Mouse (Mus musculus) heart, embryonic 15.5 days (tissue): Measurements from ENCODE around the gene Smc1b. TPM values are rescaled to one million over a fixed set of nuclear protein-coding genes. Genes with fewer than 3 reads are reported as not detected.
A peak's percentile ranks its signal among the peaks of the same experiment; 100 is the strongest.

ENCODE experiments used
- ATAC-seq: fragments of 200-750 bp; cut with Nextera tagmentation; replicated peaks from 2 replicates; pipeline ENCODE4 v1.8.0; 2017; ENCODE audit warnings: low read depth, moderate TSS enrichment; ENCODE audit not compliant: insufficient number of reproducible peaks, insufficient read depth, low FRiP score
- H3K27ac ChIP-seq: fragments of 300-500 bp; sonication (generic); 2 replicates; pipeline ENCODE4 v1.5.1; 2015; ENCODE audit warnings: mild to moderate bottlenecking, inconsistent platforms
- H3K27me3 ChIP-seq: fragments of 300-500 bp; sonication (generic); 2 replicates; pipeline ENCODE4 v1.6.1; 2015; ENCODE audit warnings: inconsistent platforms
- H3K36me3 ChIP-seq: fragments of 300-500 bp; sonication (generic); 2 replicates; pipeline ENCODE4 v1.6.1; 2015; ENCODE audit warnings: mild to moderate bottlenecking, inconsistent platforms
- H3K4me1 ChIP-seq: fragments of 300-500 bp; sonication (generic); replicated peaks from 2 replicates; pipeline ENCODE4 v1.6.1; 2015; ENCODE audit warnings: inconsistent platforms
- H3K4me2 ChIP-seq: fragments of 300-500 bp; sonication (generic); 2 replicates; pipeline ENCODE4 v1.6.1; 2015; ENCODE audit warnings: inconsistent platforms, mild to moderate bottlenecking, moderate library complexity
- H3K4me3 ChIP-seq: fragments of 300-500 bp; sonication (generic); 2 replicates; pipeline ENCODE4 v1.5.1; 2015; ENCODE audit warnings: mild to moderate bottlenecking, inconsistent platforms
- H3K9ac ChIP-seq: fragments of 300-500 bp; sonication (generic); 2 replicates; pipeline ENCODE4 v1.6.1; 2015; ENCODE audit warnings: mild to moderate bottlenecking, inconsistent platforms
- H3K9me3 ChIP-seq: fragments of 300-500 bp; sonication (generic); replicated peaks from 2 replicates; pipeline ENCODE4 v1.6.1; 2016; ENCODE audit warnings: inconsistent platforms
- WGBS: fragments of 180-500 bp; shearing (Covaris S2); methylation state at CpG from one replicate; pipeline ENCODE4 v1.1.7; 2015; ENCODE audit warnings: mixed read lengths; 5-methylcytosine and 5-hydroxymethylcytosine counted together
- polyA plus RNA-seq: library from polyadenylated mRNA; unstranded; fragments of >200 nt; fragmentation: Nextera tagmentation; extraction: Ambion mirVana; gene quantifications from 2 replicates; pipeline ENCODE4 v1.2.1, GENCODE M21; 2015

Gene Smc1b
- polyA plus RNA-seq, result 0.03 TPM in 1 of 2 replicates, not detected in the other

DNA sequence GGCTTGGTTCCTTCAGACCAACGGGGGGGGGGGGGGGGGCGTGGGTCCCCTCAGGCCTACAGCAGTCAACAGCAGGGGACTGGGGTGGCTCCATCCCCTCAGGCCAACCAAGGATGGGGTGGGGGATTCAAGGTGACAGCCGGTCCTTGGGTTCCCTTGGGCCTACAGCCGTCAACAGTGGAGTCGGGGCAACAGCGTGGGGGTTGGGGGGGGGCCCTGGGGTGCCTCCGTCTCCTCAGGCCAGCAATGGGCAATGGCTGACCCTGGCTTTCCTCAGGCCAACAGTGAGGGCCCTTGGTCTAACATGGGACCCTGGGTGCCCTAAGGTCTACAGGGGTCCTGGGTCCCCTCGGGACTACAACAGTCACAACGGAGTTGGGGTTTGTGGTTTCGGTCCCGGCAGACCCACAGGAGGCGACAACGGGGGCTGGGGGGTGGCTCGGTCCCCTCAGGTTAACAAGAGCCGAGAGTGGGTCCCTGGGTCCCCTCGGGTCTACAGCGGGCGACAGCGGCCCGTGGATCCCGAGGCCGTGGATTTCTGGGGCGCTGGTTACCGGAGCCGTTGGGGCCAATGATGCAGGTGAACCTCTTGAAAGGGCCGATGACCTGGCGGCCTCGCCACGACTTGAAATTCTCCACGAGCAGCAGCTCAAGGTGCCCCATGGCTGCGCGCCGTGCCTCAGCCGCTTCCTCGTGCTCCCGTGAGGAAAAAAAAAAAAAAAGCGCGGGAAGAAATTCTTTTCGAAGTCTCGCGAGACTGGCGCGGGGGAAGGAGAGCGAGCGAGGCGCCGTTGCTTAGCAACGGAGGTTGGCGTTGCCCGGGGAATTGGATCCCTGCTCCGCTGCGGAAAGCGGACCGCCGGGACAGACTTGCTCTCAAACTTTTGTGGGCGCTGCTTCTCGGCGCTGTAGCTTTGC, at the start of gene Smc1b, which contains the start of gene Ribc2:
Smc1b (minus strand) TSS at position 690 of the 918 bp plus-strand sequence.
Ribc2 (plus strand) TSS at position 804 of the 918 bp plus-strand sequence.
- no peak within 1 kb of the TSS for H3K9ac ChIP-seq
- ATAC-seq, result no peak

DNA sequence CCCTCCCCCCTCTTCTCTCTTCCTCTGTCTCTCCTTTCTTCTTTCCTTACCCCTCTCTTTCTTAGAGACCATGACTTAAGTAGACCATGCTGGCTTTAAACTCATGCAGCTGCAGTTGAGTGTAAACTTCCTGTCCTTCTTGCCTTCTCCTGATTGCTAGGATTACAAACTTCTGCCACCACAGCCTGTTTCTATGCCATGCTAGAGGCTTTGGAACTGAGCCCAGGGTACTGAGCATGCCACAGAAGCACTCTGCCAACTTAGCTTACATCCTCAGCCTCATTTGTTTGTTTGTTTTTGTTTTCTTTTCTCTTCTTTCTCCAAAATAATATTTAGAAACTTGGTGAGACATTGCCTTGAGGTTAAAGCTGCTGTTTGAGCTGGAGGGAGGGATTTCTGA, 48.6 kb upstream of the Smc1b start:
- peaks cover 39% of the 10 kb centered on the region for H3K4me1 ChIP-seq
- no peak for ATAC-seq
- H3K27me3 ChIP-seq, result no peaks in the 10 kb centered on the region
- H3K9me3 ChIP-seq, result no peaks in the 10 kb centered on the region
- peak overlapping the region; percentile 64; the same call in 1 of the 2 replicates for H3K27ac ChIP-seq
- H3K9ac ChIP-seq, result no peak overlapping the region
- no peak overlapping the region for H3K4me3 ChIP-seq
- no peak overlapping the region for H3K4me2 ChIP-seq
- no peaks in the 10 kb centered on the region for H3K36me3 ChIP-seq

More for the DNA sequence above, at the start of gene Smc1b, which contains the start of gene Ribc2:
- WGBS, result 29% methylated on average over 56 of the region's 58 CpGs
- Histone ChIP-seq H3K4me3 (peak within 1 kb of the TSS; percentile 33), H3K36me3 (no peaks in the 10 kb centered on the region), H3K4me2 (peak within 1 kb of the TSS; percentile 66), H3K27me3 (peaks cover 22% of the 10 kb centered on the region; the same call in 1 of the 2 replicates), H3K27ac (no peak within 1 kb of the TSS), H3K4me1 (peaks cover 10% of the 10 kb centered on the region), H3K9me3 (no peaks in the 10 kb centered on the region)

DNA sequence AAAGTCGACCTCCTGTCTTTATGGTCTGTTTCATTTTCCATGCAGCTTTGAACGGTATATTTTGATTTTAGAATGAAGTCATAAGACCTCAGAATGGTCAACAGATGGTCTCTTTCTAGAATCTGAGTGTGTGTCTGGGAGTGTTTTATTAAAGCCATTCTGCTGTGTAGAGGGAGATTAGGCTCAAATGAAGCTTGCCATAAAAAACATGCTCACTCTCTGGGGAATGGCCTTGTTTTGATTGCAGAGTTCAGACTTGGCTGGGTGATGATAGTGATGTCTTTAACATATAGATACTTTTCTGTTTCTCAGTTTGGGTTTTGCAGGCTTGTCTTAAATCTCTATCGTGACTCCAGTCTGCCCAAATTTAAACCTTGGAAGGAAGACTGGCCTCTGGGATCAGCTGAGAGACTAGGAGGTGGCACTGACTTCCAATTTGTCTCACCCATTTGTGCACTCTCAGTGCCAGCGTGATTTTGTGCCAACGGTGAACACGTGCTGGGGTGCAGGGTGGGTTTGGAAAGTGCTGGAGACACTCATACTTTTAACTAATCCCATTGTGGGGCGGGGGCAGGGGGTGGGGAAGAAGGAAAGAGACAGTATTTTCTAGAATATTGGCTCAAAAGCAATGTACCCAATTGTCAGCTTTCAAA, 47.9 kb upstream of the Smc1b start:
- no peak for ATAC-seq
- WGBS, result 65% methylated on average over 7 of the region's 7 CpGs
- H3K4me1 ChIP-seq, result peaks cover 39% of the 10 kb centered on the region
- H3K4me3 ChIP-seq, result no peak overlapping the region
- no peak overlapping the region for H3K9ac ChIP-seq
- H3K4me2 ChIP-seq, result no peak overlapping the region
- H3K36me3 ChIP-seq, result no peaks in the 10 kb centered on the region
- peak overlapping the region; percentile 88 for H3K27ac ChIP-seq
- no peaks in the 10 kb centered on the region for H3K27me3 ChIP-seq
- no peaks in the 10 kb centered on the region for H3K9me3 ChIP-seq

DNA sequence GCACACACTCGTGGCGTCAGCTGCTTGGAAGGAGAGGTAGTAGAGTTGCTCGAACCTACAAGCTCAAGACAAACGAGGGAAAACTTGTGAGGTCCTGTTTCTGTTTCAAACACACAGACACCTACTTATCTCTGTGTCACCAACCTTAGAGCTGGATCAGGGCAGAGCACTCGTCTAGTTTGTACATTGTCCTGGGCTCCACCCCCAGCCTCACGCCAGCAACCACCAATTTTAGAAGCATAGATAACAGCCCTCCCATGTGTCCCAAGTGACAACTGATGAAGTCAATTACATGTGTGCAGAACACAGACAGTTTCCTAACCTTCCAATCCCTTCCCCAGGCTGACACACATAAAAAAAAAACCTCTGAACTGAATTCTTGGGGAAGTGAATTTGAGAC, 46.4 kb upstream of the Smc1b start:
- H3K36me3 ChIP-seq, result no peaks in the 10 kb centered on the region
- H3K27ac ChIP-seq, result peak overlapping the region; percentile 88
- no peaks in the 10 kb centered on the region for H3K27me3 ChIP-seq
- H3K4me2 ChIP-seq, result peak overlapping the region; percentile 55
- peaks cover 47% of the 10 kb centered on the region for H3K4me1 ChIP-seq
- 0 out of 2 replicates have a peak overlapping the region, but pooled peaks have one; percentile 18 for H3K4me3 ChIP-seq
- peak; percentile 93 for ATAC-seq
- H3K9ac ChIP-seq, result no peak overlapping the region; the same call in 1 of the 2 replicates
- no peaks in the 10 kb centered on the region for H3K9me3 ChIP-seq
- 22% methylated on average over 6 of the region's 6 CpGs for WGBS

DNA sequence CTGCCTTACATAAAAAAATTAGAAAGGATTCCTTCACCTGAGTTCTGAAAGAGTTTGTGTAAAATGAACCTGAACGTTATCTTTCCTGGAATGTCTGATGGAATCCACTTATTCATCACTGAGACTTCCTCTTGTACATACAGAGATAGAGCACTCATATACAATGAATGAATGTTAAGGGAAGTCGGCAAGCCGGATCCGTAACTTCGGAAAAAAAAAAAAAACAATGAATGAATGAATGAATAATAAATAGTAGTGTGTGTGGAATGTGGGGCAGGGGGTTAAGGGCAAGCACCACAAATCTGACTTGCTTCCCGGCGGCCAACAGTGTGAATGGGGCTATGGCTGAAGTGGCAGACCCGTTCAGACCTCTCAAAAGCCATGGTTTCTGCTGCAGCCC, 45.8 kb upstream of the Smc1b start:
- WGBS, result 32% methylated on average over 8 of the region's 8 CpGs
- Histone ChIP-seq H3K27me3 (no peaks in the 10 kb centered on the region), H3K9ac (no peak overlapping the region; the same call in 1 of the 2 replicates), H3K9me3 (no peaks in the 10 kb centered on the region), H3K36me3 (no peaks in the 10 kb centered on the region), H3K4me3 (0 out of 2 replicates have a peak overlapping the region, but pooled peaks have one; percentile 18), H3K4me1 (peaks cover 48% of the 10 kb centered on the region), H3K4me2 (peak overlapping the region; percentile 55), H3K27ac (peak overlapping the region; percentile 88)
- ATAC-seq, result no peak

DNA sequence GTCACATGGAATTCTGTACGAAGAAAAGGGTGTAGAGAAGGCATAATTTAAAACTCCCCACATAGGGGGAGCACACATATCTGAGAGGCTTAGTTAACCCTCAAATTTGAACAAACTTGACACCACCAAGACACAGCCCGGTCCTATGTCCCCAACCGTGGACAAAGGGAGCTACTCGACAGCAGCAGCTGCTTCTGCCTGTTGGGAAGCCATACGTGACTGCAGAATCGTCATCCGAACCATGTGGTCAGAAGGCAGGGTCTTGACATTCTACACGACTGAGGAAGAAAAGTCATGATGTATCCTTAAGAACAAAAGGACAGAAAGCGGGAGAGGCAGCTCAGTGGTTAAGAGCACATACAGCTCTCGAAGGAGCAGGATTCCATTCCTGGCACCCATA, 42.3 kb upstream of the Smc1b start:
- WGBS, result 53% methylated on average over 10 of the region's 10 CpGs
- Histone ChIP-seq H3K9me3 (no peaks in the 10 kb centered on the region), H3K4me2 (no peak overlapping the region), H3K27me3 (0 out of 2 replicates have a peak, but pooled peaks cover 7% of the 10 kb centered on the region), H3K36me3 (no peaks in the 10 kb centered on the region), H3K9ac (no peak overlapping the region), H3K27ac (0 out of 2 replicates have a peak overlapping the region, but pooled peaks have one; percentile 13), H3K4me3 (no peak overlapping the region), H3K4me1 (peaks cover 35% of the 10 kb centered on the region)
- no peak for ATAC-seq

DNA sequence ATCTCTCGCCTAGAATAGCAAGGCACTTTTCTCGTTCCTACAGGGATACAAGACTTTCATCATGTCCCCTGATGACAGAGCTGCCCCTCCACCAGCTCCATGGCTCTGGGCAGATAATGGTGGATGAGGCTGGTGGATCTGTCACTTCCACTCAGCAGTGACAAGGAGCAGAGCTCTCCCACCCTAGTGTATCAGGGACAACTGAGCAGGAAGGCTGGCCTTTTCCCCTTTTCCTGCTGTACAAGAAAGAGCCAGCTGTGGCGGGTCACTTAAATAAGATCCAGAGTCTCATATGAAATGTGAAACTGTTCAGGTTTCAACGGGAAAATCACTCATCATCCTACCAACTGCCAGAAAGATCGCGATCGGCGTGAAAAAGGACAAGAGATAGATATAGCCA, 41.7 kb upstream of the Smc1b start:
- H3K9ac ChIP-seq, result no peak overlapping the region
- H3K36me3 ChIP-seq, result no peaks in the 10 kb centered on the region
- H3K4me2 ChIP-seq, result peak overlapping the region; percentile 14
- 18% methylated on average over 8 of the region's 8 CpGs for WGBS
- H3K4me3 ChIP-seq, result no peak overlapping the region
- H3K27me3 ChIP-seq, result 0 out of 2 replicates have a peak, but pooled peaks cover 7% of the 10 kb centered on the region
- no peak for ATAC-seq
- H3K4me1 ChIP-seq, result peaks cover 28% of the 10 kb centered on the region
- H3K9me3 ChIP-seq, result no peaks in the 10 kb centered on the region
- peak overlapping the region; percentile 51 for H3K27ac ChIP-seq

DNA sequence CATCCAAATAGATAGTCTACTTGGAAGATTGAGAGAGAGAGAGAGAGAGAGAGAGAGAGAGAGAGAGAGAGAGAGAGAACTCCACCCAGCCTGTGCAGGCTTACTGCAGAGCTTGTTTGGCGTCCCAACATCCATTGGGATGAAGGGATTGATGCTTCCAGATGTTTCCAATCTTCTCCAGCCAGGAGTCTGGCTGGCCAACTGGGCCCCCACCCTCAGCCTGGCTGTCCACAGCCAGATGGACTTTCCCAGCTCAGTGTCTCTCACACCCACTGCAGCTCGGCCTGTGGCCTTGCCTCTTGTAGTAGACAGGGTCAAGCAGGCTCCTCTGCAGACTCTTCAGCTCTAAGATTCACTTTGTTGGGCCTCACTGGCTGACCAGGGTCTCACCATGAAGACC, 40.3 kb upstream of the Smc1b start:
- no peak overlapping the region for H3K4me3 ChIP-seq
- H3K27me3 ChIP-seq, result 0 out of 2 replicates have a peak, but pooled peaks cover 7% of the 10 kb centered on the region
- no peak overlapping the region for H3K27ac ChIP-seq
- H3K9me3 ChIP-seq, result no peaks in the 10 kb centered on the region
- peaks cover 17% of the 10 kb centered on the region for H3K4me1 ChIP-seq
- no peaks in the 10 kb centered on the region for H3K36me3 ChIP-seq
- no peak overlapping the region for H3K9ac ChIP-seq
- no peak overlapping the region for H3K4me2 ChIP-seq
- ATAC-seq, result 0 out of 2 replicates have a peak, but pooled peaks have one; percentile 58
- 59% methylated on average over 2 of the region's 2 CpGs for WGBS

DNA sequence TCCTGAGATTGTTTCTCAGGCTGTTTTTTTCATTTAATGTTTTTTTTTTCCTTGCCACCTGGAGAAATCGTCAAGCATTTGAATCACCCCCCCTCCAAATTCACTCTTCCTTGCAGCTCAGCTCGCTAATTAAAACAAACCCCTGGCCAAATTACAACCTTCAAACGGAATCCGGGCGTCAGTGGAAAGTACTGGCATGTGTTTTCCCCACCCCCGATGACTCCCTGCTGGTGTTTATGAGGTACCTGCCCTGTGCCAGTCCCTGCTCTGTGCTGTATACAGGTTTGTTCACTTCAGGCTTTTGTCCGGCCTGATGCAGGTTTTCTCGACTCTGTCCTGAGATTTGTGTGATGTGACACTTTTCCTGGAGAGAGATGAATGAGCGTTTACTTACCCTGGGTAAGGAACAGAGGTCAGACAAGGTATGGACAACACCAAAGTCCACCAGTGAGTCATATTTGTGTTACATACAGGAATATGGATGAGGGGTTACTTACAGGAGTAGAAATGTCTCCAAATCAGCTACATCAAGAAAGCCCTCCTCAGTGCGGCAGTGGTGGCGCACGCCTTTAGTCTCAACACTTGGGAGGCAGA, 35.4 kb upstream of the Smc1b start:
- peaks cover 25% of the 10 kb centered on the region; the same call in 1 of the 2 replicates for H3K27me3 ChIP-seq
- H3K4me1 ChIP-seq, result peaks cover 16% of the 10 kb centered on the region
- no peak overlapping the region for H3K27ac ChIP-seq
- no peak overlapping the region for H3K4me2 ChIP-seq
- ATAC-seq, result no peak
- no peak overlapping the region for H3K4me3 ChIP-seq
- H3K9ac ChIP-seq, result no peak overlapping the region
- H3K36me3 ChIP-seq, result no peaks in the 10 kb centered on the region
- H3K9me3 ChIP-seq, result no peaks in the 10 kb centered on the region
- WGBS, result 63% methylated on average over 12 of the region's 12 CpGs

DNA sequence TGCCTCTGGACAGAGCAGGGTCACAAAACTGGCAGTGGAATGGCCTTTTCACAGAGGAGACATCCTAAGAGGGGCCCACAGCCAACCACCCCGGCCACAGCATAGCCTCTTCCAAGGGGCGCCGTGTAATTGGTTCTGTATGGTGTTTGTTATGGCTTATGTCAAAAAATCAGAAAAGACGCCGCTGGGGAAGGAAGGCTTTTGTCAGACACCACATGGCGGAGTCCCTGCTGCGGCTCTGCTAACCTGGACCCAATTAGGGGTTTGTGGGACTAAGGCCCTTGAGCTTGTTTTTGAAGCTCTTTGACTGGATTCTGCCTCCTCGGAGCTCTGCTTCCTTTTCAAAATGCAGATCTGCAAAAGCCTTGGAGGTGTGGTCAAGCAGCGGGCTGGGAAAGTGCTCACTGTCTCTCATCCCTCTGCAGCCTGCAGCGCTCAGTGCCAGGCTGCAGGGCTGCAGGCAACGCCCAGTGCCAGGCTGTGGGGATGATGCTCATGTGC, 34.7 kb upstream of the Smc1b start:
- H3K4me3 ChIP-seq, result no peak overlapping the region
- peaks cover 16% of the 10 kb centered on the region for H3K4me1 ChIP-seq
- H3K9ac ChIP-seq, result no peak overlapping the region
- H3K4me2 ChIP-seq, result no peak overlapping the region
- no peak overlapping the region for H3K27ac ChIP-seq
- peaks cover 32% of the 10 kb centered on the region for H3K27me3 ChIP-seq
- H3K9me3 ChIP-seq, result no peaks in the 10 kb centered on the region
- H3K36me3 ChIP-seq, result no peaks in the 10 kb centered on the region
- ATAC-seq, result no peak
- WGBS, result 59% methylated on average over 11 of the region's 11 CpGs
